Mouse (Mus musculus): ENCODE measurements around the gene Tceal9.
"Not testable (repeated sequence)": the region's sequence is repeated elsewhere in the genome, so short reads cannot be mapped to it uniquely, and the experiment has no call there.

GRCm38 (mm10) chrX:136214729-136215677 is 29.9 kb upstream of the Tceal9 start, which contains the start of the genes Tceal7 and Bex1:
- TF ChIP-seq POLR2A (IDR thresholded peaks at IDR 0.05; ENCODE audit: low read depth, low read length); CTCF (IDR thresholded peaks at IDR 0.05; ENCODE audit: extremely low read depth, insufficient read depth, insufficient read length, insufficient replicate concordance): not testable (repeated sequence)
